Mouse (Mus musculus): ENCODE results near the gene Olfr1168.
"Not testable (repeated sequence)": the region's sequence is repeated elsewhere in the genome, so short reads cannot be mapped to it uniquely, and the experiment has no call there.

Gene Olfr1168

GRCm38 (mm10) chr2:88181580-88181979 is at the start of gene Olfr1168:
Gene Olfr1168, plus strand, starts transcription at chr2:88181880.
- no peak for DNase-seq (ENCODE audit: low read depth)

DNA sequence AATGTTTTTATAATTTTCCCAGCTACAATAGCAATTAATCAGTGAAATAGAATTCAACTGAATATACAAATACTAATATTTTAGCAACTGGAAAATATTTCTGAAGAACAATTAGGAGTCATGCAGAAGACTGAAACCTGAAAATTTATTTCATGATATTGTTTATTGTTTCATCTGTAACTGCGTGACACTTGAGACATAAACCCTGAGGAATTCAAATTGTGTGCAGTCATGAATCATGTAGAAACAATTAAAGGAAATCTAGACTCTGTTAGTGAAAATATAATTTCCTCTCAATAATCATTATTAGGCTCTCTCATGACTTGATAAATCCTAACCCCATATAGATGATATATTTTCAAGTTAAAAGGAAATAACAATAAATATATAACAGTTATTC is 26.6 kb upstream of the Olfr1168 start, which contains the start of gene Olfr1167:
Olfr1167 (minus strand) TSS at position 101 of the 400 bp plus-strand sequence.
- DNase-seq (ENCODE audit: low read depth), result not testable (repeated sequence)

DNA sequence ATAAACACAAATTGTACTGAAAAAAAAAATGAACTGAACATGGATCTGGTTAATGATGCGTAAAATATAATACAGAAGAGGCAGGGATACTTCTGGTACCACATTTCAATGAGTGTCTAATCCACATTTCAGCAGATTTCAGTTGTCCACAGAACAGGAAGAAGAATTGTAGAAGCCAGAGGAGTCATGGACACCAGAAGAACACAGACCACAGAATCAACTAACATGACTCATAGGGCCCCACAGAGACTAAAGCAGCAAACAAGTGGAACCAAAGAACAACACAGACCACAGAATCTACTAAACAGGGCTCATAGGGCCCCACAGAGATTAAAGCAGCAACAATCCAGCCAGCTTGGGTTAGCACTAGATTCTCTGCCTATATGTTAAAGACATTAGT is 39.1 kb downstream of the Olfr1168 start:
- no peak for DNase-seq (ENCODE audit: low read depth)

DNA sequence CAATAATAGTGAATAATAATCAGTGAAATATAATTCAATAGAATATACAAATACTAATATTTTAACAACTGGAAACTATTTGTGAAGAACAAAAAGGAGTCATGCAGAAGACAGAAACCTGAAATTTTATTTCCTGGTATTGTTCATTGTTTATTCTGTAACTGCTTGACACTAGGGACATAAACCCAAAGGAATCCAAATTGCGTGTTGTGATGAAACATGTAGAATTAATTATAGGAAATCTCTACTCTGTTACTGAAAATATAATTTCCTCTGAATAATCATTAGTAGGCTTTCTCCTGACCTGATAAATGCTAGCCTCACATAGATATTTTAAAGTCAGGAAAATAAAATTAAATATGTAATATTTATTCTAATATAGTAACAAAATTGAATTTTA is 46.6 kb downstream of the Olfr1168 start, which contains the start of gene Olfr1170:
Olfr1170 (minus strand) TSS at position 101 of the 400 bp plus-strand sequence.
- no peak for DNase-seq (ENCODE audit: low read depth)
